Mouse (Mus musculus): ENCODE measurements around the gene Acoxl. TPM values are rescaled to one million over a fixed set of nuclear protein-coding genes. Genes with fewer than 3 reads are reported as not detected.

Gene Acoxl
- total RNA-seq, 2 experiments from 2014 or later, result 0.21 to 0.47 TPM

DNA sequence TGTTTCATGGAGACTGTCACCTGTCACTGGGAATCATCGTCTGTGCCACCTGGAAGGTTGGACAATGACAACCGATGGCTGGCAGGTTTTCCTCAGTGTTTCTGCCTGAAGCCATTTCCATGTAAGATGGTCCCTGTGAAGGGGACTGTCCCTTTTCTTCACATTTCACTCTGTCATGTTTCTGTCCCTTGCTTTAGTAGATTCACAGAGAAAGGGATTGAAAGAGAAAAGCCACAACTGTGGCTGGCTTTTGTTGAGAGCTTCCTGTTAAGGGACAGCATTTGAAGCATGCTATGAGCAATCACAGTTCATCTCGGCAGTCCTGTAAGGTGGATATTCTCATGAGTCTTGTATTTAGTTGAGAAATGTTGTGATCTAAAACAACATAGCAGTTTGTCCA, 52.4 kb downstream of the Acoxl start:
- DNase-seq (ENCODE audit: low spot score in 2 of 2), result no peak

DNA sequence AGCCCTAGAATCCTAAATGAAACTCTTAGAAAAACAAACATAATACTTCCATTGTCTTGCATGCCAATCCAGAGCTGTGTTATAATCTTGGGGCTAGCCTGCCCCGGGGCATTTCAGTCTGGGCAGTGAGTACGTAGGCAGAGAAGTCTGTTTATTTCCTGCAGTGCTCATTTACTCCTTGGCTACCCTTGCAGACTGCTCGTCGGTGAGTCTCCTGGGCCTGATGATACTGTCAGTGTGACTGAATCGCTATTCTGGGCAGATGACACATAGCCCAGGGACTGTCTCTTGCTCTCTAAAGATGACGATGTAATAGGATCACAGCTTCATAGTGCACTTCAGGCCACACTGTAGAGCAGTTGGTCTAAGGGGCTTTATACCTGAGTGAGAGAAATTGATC, 56.2 kb downstream of the Acoxl start:
- DNase-seq (ENCODE audit: low spot score in 2 of 2), result no peak

DNA sequence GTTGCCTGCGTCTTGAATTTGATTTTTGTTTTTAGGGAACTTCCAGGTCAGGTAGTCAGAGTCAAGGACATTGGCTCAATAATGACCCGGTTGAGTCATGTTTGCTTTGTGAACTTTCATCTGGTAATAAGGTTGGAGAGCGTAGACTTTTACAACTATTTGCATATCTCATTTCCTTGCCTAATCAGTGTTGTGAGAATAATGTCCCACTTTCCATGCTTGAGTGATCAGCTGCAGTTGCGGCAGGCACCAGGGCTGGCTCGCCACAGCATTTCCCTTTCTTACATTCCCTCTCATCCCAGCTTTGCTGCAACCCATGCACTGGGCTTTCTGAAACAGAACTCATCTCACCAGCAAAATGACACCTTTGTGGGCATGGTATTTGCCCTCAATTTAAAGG, 59.0 kb downstream of the Acoxl start:
- DNase-seq (ENCODE audit: low spot score in 2 of 2), result no peak

DNA sequence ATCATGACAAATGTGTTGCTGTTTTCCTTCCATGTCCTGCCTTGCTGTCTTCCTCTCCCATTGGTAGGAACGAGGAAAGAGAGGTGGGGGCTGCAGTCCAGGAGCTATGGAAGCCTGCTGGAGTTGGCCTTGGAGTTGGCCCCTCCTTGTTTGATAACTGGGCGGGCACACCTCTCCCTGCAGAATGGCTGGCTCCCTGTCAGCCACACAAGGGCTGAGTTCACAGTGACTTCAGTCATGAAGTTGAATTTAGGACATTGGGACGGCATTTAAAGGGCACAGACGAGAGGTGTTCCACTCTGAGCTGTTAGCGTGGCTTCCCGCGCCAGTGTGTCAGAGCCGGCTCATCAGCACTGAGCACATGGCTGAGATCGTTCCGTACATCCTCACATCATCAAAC, 66.2 kb downstream of the Acoxl start:
- no peak for DNase-seq (ENCODE audit: low spot score in 2 of 2)

DNA sequence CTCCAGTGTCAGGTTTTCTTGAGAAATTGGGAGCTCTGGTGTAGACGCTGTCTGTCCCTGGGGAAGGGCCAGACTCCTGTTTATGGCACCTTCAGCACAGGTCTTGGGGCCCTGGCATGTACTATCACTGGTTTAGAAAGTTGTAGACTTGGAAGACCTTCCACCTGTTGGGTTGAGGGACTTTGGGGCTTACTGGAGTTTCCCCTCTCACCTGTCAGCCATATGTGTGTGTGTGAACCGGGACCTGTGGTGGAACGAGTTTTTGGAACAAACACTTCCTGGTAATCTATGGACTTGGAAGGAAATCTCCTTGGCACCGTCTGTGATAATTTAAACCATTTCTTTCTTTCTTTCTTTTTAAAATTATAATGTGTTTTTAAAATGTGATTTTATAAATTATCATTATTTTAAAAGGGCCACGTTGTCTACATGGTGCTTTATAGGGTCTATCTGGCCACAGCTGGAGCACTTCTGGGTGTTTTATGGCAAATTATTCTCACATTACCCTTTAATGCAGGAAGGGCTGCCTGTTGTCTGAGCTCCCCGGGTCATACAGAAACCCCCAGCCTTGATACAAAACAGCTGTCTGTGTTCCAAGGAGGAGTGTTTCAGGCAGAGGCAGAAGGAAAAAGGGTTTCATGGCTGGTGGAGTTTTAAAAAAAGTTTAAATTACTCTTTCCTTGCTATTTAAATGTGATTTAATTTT, 68.5 kb downstream of the Acoxl start:
- DNase-seq (ENCODE audit: low spot score in 2 of 2), result no peak

DNA sequence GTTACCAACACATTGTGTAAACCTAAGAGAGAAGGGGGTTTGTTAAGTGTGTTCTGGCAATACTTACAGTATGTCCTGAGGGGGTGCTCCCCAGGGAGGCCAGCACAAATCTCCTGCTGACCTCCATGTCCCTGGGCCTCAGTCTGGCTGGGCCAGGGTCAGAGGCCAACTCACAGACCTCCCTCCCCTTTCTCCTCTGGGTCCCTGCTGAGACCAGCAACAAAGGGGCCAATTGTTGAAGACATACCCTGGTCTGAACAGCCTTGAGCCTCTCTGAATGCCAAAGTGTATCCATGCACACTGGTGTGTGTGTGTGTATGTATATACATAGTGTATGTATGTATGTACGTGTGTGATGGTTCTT, 69.0 kb downstream of the Acoxl start:
- no peak for DNase-seq (ENCODE audit: low spot score in 2 of 2)

DNA sequence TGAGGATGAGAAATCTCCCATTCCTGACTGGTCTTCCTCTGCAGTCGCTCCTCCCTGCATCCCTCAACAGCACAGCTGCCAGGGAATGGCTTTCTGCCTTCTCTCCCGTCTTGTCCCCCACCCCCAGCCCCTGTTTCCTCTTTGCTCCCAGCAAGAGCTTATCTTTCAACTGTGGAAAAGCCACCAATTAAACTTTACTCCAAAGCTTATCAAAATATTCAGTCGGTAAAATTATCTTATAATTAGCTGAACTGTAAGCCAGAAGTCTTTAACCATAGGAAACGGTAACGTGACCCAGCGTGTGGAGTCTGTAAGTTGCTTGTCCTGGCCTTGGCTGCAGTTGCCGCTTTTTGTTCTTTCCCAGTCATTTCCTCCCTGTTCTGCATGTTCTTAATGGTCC, 70.2 kb downstream of the Acoxl start:
- DNase-seq (ENCODE audit: low spot score in 2 of 2), result no peak

DNA sequence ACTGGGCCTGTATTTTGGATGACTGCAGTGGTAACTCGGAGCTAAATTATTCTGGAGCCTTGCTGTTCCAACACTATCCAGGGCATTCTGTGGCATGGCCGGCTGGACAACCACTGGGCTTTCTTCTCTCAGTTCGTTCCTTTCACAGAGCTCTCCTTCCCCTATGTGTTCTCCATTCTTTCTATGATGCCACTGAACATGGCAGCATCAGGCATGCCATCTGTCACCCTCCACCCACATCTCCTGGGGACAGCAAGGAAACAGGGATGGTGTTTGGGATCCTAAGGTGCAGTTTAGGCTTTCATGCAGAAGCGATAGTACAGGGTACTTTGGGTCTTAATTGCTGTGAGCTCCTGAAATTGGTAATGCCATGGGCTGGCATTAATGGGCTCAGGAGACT, 71.1 kb downstream of the Acoxl start:
- no peak for DNase-seq (ENCODE audit: low spot score in 2 of 2)

DNA sequence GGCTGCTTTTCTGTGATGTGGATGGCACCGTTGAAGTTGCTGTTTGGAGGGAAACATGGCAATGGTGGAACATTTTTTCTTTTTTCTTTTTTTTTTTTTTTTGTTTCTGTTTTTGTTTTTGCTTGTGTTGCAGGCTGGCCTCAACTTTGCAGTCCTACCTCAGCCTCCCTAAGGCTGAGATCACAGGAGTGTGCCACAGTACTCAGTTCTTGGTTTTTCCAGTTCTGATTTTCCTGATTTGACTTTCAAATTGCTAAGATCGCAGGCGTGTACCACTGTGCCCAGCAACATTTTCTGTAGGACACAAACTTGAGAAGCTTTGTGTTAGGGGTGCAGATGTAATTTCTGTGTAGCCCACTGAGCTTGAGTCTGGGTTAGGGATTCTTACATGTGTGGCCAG, 72.9 kb downstream of the Acoxl start:
- no peak for DNase-seq (ENCODE audit: low spot score in 2 of 2)

DNA sequence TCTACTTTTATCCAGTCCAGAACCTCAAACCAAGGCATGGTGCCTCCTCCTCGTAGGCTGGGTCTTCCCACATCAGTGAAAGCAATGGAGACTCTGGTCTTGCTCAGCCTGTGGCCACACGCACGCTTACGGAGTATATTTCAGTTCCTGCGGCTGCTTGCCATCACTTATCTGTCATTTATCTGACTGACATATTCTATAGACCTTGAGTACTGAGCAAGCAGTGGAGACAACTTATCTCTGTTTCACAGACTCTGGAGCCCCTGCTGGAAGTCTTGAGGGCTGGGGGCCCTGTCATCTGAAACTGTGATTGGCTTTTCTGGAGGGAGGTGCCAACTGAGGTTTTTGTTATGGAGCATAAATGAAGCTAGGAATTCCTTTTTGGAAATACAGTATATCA, 75.4 kb downstream of the Acoxl start:
- DNase-seq (ENCODE audit: low spot score in 2 of 2), result no peak

DNA sequence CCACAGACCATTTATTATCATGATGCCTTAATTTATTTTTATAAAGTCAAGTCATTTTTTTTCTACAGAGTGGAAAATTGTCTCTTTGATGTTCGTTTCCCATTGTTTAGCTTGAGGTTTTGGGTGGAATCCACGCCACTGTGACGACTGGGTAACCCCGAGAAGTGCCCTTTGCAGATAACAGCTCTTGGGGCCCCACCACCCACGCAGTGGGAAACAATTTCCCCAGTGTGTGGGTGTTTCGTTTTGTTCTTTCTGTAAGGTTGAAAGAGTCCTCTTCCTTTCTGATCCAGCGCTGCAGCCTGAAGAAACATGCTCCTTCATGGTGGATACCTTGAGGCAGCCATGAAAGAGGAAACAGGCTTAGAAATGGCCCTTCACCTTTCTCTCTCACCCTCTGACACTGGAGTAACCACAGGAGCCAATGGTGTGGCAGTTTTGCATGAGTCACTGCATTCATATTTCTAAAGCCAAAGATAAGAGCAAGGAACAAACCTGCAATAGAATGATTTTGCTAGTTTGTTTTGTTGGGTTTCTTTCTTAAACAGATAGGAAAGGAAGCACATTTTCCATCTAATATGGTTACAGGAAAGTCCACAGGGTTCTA, 78.2 kb downstream of the Acoxl start:
- no peak for DNase-seq (ENCODE audit: low spot score in 2 of 2)

DNA sequence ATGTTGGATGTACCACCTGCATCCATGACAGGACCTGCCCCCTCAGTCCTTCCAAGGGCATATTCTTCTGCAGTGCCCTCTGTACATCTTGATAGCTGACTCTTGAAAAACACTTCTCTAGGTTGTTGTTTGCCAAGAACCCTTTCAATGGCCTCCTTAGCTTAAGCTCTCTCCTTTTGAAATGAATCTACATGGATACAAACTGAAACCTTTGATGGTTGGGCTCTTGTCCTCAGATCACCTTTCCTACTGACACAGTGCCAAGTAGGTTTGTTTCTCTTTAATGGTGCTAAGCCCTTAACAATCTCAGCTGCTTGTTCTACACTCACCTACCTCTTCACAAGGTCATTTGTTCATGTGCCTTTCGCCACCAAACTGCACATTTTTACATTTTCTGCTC, 81.1 kb downstream of the Acoxl start:
- no peak for DNase-seq (ENCODE audit: low spot score in 2 of 2)

DNA sequence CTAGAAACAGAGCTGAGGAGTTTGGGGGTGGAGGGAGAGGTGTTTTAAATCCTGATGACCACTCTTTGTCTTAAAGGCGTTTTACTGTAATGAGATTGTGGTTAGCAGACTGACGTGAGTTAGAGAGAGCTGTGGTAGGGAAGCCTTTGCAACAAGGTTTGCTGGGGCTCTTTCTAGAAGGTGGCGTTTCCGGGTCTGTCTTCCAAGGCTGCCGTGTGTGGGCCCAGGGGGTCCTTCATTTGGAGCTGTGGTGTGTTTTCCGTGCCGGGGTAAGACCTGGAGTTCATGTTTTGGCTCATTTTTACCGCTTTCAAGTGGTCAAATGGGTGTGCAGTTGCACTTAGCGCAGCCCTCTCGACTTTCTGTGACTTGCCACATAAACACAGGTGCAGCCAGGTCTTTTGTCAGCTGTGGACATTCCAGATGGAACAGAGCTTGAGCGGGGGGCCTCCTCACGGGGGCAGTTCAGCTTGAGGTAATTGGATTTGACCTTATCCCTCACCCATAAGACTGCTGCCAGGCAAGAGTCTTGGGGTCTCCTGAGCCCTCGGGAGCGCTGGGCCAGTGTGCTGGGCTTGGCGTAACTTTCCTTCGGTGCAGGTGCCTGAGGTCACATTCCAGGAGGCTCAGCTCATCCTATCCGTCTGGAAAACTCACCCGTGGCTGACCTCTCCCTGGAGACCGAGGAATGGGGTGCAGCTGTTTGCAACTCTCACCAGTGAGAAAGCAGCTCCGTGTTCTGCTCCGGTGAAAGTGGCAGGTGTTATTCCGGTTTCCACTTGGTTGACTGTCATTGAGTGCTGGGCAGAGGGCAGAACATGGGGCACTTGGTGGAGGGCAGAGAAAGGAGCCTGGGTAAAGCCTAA, 83.6 kb downstream of the Acoxl start:
- DNase-seq (ENCODE audit: low spot score in 2 of 2), result no peak

DNA sequence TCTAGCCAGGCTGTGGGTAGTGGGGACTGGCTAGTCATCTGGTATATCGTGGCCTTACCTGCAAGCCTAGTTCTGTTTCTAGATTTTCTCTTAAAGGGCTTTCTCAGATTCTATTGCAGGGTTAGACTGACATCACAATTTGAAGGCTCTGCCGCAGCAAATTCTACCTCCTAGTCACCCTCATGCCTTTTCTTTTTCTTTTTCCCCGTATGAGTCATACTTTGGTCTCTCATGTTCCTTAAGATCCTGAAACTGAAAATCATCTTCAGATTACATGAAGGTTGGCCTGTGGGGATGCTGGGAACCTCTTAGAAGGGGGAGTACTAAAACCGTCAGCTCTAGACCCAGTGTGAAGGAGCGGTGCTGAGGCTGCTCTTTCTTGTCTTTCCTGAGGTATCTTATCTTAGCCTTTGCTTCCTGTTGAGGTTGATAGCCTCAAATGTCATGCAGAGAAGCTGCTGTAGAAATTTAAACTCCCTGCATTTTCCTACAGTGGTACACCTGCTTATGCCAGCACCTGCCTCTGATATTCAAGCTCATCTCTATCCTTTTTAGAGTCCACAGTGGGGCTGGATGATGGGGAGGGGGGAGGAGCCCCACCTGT, 84.5 kb downstream of the Acoxl start:
- no peak for DNase-seq (ENCODE audit: low spot score in 2 of 2)

DNA sequence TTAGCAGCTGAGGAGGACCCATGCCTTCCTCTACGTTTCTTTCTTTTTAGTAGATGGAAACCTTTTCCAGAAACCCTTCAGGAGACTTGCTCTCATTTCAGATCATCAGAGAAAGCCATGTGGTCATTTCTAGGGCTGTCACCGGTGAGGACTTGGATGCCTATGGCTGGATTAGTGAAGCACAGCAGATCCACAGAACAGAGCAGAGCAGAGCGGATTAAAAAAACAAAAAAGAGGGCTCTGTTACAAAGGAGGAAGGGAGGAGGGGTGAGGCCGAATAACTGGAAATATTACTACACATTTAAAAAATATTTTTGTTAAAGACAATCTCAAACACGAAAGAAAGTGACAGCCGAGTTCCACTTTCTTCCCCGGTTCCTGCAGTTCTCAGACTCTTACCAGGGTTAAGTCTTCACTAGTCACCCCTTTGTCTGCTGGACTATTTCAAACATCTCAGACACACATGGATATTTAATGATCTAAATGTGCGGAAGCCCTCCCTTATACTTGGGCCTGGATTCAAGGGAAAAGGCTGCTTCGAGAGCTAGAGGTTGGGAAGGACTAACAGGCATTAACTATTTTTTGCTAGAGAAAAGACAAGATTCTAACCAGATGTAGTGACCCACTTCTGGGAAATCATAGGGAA, 88.1 kb downstream of the Acoxl start:
- DNase-seq (ENCODE audit: low spot score in 2 of 2), result no peak

DNA sequence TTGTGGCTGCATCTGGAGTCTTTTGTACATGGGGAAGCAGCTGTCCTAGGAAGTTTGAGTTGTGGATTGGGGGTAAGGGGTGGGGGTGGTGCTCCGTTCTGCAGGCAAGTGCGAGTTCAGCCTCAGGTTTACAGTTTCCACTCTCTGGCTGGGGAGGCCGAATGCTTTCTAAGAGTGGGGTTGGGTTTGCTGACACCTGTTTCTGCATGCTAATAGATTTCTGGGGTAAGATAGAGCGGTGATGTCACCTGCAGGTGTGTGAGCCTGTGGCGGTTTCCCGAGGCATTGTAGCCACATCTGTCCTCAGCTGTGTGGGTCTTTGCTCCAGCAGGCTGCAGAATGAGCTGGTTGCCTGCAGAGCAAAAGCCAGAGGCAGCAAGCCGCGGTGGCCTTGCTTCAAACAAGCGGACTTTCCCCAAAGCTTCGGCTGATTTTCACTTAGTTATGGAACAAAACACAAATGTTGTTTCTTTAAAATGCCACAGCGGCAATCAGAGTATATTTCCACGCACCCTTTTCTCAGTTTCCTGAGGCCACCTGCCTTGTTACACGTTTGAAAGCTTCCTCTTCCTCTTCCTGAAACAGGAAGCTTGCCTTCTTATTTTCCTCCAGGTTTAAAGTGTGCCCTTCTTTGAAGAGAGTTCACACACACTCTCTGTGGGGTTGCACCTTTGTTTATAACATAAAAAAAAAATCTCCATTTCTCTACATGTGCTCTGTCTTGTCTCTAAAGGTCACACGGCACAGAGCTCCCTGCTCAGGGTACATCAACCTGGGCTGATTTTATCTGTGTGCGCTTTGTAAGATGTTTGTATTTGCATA, 89.0 kb downstream of the Acoxl start:
- DNase-seq (ENCODE audit: low spot score in 2 of 2), result no peak

DNA sequence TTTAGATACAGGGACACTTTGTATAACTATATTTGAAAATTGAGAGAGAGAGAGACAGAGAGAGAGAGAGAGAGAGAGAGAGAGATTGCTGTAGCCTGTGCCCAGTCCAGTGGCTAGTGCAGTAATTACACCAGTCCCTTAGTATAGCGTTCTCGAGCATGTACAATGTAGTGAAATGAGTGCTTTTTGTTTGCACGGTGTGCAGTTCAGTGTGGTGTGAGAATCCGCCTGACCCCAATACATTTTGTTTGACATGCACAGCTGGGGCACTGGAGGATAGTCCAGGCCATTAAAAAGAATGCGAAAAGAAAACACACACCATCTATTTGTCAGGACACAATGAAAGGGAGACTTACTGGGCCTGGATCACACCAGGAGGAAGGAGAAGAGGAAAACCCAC, 89.6 kb downstream of the Acoxl start:
- no peak for DNase-seq (ENCODE audit: low spot score in 2 of 2)

DNA sequence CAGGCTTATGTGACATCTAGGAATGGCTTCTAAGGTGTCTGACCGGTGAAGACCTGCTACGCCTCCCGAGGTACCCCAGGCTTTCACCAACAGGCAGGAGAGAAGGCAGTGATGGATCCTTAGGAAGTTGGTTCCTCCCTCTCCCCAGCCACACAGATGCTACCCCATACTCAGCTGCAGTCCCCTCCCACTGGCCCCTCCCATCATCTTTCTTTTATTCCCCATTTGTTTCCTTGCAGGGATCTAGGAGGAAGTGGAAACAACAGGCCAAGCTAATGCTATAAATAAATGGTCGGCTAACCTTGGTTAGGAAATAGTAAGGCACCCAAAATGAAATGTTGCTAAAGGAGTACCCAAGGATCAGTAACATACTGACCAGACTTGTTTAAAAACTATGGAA, 90.2 kb downstream of the Acoxl start:
- no peak for DNase-seq (ENCODE audit: low spot score in 2 of 2)

DNA sequence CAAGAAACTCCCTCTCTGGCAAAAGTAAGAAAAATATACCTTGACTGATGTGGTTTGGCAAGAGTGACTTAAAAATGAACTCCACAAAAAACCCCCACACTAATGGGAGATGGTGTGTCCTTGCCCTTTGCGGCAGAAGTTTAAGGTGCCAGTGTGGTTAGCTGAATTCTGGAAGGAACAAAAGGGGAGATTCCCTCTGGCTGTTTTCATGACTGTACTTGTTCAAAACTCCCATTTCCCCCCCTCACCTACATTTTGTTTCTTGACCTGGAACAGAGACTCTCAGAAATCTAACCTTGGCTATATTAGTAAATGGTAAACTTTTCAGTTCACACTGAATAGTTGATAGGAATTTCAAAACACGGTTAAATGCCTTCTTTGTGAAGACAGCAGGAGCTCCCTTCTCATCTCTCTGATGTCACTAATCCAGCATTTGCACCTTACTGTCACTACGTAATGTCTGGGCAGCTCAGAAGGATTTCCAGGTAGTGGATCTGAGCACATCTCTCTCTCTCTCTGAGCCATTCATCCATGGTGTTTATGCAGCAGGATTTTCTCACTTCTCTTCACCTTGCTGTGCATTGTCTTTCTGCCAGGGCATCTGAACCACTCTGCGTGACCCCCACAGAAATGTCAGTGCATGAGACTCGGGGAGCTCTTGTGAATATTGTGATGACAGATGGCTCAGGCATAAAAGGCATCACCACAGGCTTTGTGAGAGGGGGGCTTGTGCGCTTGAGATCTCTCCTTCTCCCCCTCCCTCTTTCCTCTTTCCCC, 91.5 kb downstream of the Acoxl start:
- DNase-seq (ENCODE audit: low spot score in 2 of 2), result no peak

DNA sequence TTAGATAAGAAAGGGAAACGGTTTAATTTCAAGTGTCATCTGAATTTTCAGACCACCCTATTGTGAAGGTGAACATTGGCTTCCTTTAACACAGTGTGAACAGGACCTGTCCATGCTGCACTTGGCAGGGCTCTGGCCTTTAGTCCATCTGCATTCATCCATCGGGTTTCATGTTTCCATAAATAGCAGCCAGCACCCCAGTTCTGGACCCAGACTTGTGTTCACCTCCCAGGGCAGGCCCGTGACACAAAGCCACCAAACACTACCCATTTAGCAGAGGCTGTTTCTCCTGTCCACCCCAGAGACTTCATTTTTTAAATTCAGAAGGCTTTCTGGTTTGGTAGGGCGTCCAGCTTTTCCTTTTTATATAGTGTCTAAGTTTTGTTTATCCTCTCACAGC, 92.9 kb downstream of the Acoxl start:
- DNase-seq (ENCODE audit: low spot score in 2 of 2), result no peak

All from gastrocnemius, postnatal 4 days (tissue).